Mouse (Mus musculus) kidney, adult 18-20 months (tissue): ENCODE data around the gene Efcab5.
A peak's percentile ranks its signal among the peaks of the same experiment; 100 is the strongest.
"Not testable (repeated sequence)": the region's sequence is repeated elsewhere in the genome, so short reads cannot be mapped to it uniquely, and the experiment has no call there.

Experiments used
- DNase-seq: peaks from one replicate; pipeline ENCODE4 v3.0.0; 2021

Efcab5 gene

DNA sequence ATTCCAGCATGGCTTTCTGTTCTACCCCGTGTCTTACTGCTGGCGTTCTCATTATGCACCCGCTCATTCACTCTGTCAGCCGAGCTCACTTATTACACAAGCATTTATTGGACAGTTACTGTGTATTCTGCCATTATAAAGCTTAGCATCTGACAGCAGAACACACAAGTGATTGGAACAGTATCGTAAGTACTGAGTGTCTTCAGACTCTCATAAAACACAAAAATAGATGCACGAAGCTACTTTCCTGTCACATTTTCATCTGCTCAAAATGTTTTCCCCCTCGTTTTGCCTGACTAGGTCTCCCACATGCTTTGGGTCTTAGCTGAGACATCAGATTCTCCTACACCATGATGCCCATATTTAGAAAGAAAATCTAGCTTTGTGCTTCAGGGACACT, 14.2 kb downstream of the Efcab5 start:
- DNase-seq = no peak

DNA sequence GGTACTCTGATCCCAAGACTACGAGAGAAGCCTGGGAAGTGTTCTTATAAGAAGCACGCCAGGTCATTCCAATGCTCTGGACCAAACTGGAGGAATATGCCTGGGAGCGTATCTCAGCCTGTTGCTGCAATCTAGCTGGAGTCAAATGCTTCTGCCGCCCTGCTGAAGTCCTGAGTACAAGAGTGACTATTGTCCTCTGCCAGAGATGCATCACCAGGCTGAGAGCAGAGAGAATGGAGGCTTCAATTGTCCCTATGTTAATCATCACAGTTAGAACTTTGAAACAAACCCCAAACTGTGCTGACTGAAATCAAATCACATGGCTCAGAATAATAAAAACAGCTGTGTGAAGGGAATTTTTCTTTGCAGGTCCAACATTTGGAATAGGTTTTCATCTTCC, 15.0 kb downstream of the Efcab5 start:
- no peak for DNase-seq

DNA sequence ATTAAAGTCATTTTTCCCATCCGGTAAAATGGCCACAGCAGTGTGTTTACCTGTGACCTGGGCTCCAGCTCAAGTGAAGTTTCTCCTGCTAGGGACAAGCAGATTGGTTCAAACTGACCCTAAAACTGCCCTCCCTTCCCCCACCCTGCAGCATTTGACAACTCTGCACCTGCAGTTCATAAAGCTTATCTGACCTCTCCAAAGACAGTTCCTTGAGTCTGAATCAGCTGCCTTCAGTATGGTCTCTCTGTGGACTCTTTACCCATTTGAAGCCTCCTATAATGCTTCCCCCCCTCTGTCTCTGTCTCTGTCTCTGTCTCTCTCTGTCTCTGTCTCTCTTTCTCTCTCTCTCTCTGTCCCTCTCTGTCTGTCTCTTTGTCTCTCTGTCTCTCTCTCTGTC, 28.0 kb downstream of the Efcab5 start:
- no peak for DNase-seq

DNA sequence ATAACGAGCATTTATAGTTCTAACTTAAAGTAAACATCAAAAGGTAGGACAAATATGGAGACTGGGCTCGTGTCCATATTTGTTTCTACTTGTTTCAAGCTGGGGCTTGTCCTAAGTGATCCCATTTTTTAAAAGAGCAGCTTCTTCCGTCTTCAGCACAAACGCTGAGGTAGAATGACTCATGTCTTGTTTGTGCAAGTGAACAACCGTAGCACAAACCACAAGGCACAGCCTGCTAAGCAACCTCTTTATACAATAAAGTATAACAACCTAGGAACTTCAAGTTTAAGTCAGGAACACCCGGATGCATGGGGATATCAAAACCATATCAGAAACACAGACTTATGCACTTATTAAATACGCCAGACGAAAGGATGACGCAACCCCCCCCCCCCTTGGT, 28.4 kb downstream of the Efcab5 start:
- DNase-seq = no peak

DNA sequence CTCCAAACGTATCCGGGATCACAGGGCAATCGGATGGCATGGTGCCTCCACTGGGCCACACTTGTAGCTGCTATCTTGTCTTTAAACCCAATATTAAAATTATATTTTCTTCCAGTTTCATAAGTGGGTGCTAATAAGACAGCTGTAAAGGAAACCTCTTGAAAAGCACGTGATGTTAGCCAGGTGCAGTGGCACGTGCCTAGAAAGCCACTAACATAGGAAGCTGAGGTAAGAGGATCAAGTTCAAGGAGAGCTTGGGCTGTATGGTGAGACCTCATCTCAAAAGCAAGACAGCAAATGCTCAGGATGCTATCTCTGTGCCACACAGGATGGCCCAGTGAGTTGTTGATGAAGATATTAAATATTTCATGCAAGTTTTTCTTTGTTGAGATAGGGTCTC, 34.6 kb downstream of the Efcab5 start:
- DNase-seq = no peak

DNA sequence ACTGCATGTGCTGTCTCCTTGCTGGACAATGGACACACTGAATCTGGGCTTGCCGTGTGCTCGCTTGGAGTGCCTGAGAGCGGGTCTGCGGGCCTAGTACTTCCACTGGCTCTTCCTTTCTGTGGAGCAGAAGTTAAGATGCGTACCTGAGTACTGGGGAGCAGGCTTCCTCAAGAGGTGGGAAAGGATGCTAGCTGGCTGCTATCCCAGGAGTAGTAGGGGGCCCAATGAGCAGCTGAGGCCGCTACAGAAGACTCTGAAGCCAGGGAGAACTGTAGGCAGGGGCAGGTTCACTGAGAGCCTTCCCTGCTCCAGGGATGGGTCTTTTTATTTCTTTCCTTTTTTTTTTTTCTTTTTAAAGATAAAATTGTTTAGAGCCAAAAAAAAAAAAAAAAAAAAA, 38.0 kb downstream of the Efcab5 start:
- DNase-seq = no peak

DNA sequence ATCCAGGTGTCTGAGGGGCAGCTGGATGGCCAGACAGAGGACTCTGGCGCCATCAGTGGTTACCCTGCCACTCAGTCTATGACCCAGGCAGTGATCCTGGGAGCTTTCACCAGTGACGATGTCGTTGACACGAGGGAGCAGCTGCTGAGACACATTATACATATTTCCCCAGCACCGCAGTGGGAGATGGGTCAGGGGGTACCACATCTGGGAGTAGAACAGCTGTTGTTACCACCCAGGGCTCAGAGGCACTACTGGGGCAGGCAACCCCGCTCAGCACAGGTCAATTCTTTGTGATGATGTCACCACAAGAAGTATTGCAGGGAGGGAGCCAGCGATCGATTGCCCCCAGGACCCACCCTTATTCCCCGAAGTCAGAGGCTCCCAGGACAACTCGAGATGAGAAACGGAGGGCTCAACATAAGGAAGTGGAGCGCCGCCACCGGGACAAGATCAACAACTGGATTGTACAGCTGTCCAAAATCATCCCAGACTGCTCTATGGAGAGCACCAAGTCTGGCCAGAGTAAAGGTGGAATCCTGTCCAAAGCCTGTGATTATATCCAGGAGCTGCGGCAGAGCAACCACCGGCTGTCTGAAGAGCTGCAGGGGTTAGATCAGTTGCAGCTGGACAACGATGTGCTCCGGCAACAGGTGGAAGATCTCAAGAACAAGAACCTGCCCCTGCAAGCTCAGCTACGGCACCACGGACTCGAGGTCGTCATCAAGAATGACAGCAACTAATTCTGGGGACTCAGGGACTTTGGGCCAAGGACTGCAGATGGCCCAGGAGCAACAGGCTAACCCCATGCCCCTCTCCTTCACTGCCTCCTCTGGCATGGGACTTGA, 38.8 kb downstream of the Efcab5 start:
- DNase-seq = not testable (repeated sequence)

DNA sequence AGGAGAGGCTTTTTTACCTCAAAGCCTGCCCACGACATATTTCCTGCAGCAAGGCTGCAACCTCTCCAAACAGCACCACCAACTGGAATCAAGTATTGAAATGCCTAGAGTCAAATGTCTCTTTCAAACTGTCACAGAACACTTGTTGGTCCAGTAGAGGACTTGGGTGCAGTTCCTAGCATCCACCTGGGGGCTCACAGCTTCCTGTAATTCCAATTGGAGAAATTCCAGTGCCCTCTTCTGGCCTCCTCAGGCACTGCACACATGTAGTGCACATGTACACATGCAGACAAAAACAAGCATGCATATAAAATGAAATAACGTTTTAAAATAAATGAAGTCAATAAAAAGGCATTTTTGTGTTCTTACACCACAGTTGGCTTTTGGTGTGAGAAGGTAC, 40.0 kb downstream of the Efcab5 start:
- DNase-seq = no peak

DNA sequence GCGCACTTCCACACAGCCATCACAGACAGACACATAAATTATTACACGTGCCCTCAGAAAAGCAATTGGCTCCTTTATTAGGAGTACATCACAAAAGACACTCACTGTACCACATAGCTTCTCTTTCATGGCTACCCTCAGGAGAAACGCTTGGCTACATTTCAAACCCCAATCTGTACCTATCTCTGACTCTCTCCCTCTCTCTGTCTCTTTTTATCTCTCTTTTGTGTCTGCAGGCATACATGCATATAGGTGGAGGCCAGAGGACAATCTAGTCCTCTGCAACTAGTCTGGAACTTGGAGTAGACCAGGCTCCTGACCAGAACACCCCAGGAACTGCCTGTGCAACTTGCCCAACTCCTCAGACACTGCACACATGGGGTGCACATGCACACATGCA, 41.0 kb downstream of the Efcab5 start:
- no peak for DNase-seq

DNA sequence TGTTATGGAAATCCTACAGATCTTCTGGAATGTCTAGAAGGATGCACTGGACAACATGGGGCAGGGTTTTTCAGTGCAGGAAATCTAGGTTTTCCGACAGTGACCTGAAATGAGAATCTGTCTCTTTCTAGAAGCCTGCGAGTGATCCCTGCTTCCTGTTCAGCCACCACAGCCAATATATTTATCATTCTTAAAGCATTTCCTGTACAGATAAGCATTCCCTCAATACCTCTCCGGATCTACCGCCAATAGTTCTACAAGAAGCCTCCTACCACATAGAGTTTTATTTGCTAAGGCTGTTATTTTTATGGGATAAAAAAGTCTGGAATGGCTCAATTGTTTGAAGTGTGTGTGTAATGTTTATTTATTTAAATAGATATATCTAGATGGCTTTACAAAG, 43.3 kb downstream of the Efcab5 start:
- no peak for DNase-seq

DNA sequence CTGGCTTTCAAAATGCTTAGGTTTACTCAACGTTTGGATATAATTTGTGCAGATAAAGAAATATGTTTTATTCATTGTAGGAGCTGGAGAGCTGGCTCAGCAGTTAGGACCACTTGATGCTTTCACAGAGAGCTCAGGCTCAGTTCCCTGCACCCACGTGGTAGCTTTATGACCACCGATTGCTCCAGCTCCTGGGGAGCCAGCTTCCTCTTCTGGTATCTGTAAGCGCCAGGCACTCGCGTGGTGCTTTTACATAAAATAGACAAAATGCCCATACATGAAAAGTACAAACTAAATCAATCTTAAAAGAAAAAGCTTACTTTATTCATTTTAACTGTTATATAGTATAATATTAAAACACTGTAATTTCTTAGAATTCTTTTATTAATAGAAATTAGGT, 46.8 kb downstream of the Efcab5 start:
- DNase-seq = no peak

DNA sequence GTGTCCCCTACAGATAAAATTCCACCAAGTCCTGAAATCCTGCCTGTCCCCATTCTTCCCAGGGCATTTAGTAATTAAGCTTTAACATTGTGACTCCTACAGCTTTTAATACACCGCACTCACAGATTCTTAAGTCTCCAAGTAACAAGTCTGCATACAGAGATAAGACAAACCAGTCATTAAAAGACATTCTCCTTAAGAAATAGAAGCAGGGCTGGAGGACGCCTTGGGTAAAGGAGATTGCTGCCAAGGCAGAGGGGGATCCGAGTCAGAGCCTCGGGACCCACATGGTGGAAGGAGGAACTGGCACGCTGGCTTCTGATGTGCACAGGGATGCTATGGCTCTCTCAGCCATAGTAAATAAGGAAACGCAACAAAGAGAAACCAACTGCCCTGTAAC, 48.8 kb downstream of the Efcab5 start:
- no peak for DNase-seq

DNA sequence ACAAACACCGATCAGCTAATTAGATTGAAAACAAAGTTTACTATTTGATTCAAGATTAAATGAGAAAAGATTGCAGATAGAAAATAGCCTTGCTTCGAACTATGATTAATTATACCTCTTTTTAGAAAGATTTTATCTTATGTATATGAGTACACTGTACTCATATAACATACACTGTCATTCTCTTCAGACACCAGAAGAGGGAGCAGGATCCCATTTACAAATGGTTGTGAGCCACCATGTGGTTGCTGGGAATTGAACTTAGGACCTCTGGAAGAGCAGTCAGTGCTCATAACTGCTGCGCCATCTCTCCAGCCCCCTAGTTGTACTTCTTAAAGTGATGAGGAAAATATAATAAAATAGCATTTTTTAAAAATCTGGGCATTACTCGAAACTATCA, 55.3 kb downstream of the Efcab5 start:
- DNase-seq = no peak

DNA sequence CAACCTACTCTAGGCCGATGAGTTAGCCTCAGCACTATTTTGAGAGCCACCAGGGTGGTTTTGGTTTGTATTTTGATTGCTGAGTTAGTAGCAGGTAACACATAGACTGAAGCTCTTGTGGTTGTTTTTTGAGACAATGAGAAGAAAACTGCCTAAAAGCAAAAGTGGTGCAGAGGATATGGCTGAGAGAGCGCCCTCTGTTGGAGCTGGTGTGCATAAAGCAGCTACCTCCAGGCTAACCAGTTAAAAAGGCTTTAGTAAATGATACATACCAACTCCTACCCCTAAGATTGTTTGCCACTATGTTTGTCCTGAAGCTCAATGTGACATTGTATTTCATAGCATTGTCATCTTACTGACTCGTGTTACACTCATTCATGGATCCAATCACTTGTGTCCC, 56.2 kb downstream of the Efcab5 start:
- peak; percentile 13 for DNase-seq

DNA sequence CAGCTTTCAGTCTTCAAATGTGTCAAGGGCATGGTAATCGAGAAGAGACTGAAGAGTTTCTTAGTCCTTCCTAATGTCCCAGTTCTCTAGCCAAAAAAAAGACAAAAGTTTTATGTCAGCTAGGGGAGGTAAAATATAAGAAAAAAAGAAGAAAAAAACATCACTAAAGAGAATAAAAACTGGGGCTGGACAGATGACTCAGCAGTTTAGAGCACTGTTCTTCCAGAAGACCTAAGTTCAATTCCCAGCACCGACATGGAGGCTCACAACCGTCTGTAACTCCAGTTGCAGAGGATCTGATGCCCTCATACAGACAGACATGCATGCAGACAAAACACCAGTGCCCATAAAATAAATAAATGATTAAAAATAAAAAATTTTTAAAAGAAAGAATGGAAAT, 60.2 kb downstream of the Efcab5 start:
- no peak for DNase-seq

DNA sequence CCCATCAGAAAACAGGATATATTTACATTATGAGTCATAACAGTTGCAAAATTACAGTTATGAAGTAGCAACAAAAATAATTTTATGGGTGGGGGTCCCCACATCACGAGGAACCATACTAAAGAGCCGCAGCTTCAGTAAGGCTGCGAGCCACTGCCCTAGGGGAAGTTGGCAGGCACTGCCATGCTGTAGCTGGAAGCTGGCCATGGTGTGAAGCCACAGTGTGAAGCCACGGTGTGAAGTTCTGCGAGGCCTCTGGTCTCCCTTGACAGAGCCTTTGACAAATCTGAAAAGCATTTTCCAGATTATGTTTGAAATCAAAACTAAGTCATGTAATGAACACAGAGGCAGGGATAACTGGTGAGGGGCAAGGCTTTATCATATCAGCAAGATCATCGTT, 77.6 kb downstream of the Efcab5 start:
- DNase-seq = no peak

DNA sequence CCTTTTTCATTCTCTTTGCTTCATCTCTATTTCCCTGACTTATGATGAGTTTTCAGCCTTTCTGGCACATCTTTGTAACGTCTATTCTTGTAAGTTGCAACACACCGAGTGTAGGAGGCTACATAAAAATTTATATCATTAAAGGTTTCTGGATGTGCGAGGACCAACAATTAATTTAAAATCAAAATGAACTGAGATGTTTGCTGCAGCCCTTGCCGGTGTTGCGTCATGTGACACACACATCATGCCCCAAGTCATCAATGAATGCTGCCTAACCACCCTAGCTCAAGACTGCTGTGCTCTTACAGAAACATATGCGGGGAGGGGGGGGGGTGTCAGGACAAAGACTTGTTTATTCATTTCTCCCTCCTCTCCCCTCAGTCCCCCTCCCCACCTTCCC, 80.3 kb downstream of the Efcab5 start:
- no peak for DNase-seq

DNA sequence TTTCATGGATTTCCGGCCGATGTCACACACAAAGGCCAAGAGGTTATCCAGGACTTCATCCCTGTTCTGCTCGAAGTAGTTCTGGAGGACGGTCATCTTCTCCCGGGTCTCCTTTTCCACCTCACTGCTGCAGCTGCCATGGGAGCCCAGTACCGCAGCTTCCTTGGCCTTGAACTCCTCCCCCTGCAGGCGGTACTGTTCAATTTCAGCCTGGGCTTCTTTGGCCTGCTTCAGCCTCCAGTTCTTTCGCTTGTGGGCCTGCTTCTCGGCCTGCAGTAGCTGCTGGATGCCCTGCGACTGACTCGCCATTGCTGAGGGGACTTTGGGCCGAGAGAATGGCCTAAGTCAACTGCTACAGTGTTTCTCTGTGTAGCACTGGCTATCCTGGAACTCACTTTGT, 80.9 kb downstream of the Efcab5 start:
- DNase-seq = not testable (repeated sequence)

DNA sequence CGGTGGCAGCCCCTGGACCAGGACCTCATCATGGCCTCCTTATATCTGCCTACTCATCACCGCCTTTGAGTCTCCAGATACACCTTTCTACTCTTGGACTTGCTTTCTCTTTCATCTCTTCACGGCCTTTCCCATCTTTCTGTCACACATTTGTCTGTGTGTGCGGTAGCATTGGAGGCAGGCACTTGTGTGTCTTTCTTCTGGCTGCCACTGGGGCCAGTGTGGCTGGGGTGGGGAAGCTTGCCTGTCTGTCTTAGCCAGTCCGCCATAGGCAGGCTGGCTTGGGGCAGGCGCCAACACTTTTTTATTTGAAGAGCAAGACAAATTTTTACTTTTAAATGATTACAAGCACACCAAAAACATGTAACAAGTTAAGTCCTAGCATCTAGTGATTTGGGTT, 81.8 kb downstream of the Efcab5 start:
- DNase-seq = no peak

DNA sequence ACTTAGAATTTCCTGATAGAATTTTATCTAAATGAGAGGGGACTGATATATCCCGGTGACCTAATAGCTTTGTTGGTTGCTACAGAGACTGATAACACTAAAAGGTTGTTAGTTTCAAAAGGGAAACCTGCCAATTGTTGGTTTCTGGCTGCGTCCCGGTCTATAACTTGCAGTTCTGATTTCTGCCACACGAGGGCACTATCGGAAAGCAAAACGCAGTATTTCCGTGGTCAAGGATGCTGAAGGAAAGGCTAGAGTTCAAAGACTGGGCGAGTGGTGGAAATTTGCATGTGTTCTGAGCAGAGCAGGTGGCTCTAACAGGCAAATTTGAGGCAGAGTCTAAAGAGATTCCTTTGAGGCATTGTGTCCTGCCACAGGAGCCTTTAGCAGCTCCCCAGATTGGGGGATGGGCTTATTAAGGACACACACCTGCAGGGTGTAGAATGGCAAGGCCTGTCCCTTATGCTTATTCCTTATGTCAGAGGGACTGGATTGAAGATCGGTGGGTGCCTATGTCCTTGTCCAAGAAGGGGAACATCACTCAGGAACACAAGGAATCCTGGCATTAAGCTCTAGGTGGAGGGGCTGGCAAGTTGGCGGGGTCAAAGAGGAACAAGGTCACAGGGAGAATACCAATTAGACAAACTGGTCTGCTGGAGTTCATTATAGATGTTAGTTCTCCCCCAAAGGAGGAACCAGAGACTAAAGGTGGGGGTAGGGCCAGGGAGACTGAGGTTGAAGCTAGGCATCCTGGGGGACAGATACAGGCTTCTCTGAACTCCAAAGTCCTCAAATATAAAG, 88.4 kb downstream of the Efcab5 start:
- DNase-seq = peak; percentile 87

DNA sequence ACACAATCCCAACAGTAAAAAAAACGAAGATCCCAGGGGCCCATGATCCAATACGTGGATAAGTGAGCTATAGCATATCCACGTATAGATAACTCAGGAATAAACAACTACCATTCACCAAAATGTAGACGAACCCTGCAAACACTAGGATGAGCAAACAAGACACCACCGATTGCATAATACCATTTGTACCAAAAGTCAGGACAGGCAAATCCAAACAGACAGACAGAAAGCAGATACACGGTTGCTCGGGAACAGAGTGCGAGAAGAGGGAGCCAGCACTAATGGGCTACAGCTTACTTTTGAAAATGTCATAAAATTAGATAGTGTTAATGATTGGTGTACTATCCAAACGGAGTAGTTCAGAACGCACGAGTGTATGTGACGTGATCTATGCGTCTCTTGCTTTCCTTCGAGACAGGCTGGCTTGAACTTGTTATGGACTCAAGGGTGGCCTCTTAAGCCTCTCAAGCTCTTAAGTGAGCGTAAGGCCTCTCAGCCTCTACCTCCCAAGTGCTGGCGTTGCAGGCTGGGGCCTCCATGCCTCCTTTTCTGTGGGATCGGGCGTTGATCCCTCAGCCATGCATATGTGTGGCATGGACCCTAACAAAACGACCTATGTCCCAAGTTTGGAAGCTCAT, 90.3 kb downstream of the Efcab5 start:
- no peak for DNase-seq

DNA sequence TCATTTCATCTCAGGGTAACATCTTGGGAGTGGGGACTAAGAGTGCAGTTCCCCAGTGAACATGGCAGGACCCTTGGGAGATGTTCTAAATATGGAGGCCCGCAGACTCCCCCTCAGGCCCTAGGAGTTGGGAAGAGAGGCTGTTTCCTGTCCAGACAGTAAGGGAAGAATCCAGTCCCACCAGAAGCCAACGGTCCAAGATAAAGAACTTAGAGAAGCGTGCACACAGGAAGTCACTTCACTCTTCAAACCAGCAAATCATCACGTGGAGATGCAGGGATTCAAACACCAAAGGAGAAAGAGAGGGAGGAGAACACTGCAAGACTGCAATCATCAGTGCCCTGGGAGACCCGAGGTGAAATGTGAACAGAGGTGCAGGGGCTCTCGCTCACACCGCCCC, 91.8 kb downstream of the Efcab5 start:
- DNase-seq = no peak

DNA sequence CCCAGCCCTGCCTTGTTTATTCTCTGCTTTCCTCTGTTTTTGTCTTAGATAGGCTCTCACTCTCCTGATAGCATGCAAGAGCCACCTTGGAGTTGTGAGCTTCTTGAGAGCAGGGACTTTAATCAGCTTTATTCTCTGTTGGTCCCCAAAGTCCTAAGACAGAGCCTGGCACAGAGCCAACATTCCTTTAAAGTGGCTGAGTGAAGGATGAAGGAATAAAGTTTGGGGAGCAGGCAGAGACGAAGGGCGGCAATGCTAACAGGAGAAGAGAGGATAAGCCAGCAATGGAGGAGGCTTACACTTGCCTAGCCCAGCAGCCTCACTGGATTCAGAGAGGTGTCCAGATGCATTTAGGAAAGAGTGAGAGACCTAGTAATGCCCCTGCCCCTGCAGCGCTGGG, 92.2 kb downstream of the Efcab5 start:
- DNase-seq = no peak

DNA sequence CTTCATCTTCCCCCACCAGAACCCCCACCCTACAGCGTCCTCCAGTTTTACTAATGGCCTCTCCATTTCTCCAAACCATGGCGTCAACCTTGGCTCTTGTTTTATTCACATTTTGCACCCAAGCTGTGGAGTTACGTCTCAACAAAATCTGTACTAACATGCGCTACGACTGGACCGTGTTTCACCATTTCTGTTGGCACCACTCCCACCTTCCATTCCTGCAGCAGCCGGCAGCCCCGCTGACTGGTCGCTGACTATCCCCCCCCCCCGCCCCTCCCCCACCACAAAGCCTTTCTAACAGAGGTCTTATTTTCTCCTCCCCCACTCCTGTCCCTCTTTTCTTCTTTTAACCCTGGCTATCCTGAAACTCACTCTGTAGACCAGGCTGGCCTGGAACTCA, 93.6 kb downstream of the Efcab5 start:
- no peak for DNase-seq
